Mouse (Mus musculus) heart, postnatal 25 days (tissue): ENCODE measurements at regions not wholly inside any gene's neighbourhood (a gene's known extent, or its start where the extent isn't known, plus 50 kb on each side); places are given as distances from the start of the nearest gene placed in this dataset.

Experiments
- DNase-seq: peaks from one replicate; pipeline ENCODE4 v3.0.0; 2022; ENCODE audit warnings: low spot score
- intact Hi-C: fragments of 180-260 bp; cut with DNase I; formaldehyde crosslinking; loops from one replicate; pipeline ENCODE4 v1.15.1; 2025

- intact Hi-C loops = no loop called here
- DNase-seq = no peak
Observed at GRCm38 (mm10) chr9:116335561-116336478, 160.7 kb upstream of the Tgfbr2 start.

- intact Hi-C loops = loop anchor here (5.0 kb wide), 1 partner anchor 48 kb away; no protein-coding TSS in a partner anchor
- DNase-seq = no peak
Observed at GRCm38 (mm10) chr9:116333956-116334463, 158.8 kb upstream of the Tgfbr2 start.

GRCm38 (mm10) chr9:116332485-116333118 is 157.4 kb upstream of the Tgfbr2 start:
- no peak for DNase-seq
- intact Hi-C loops = loop anchor here (5.0 kb wide), 1 partner anchor 50 kb away; no protein-coding TSS in a partner anchor

GRCm38 (mm10) chr9:116331406-116331805 is 156.2 kb upstream of the Tgfbr2 start:
- DNase-seq = no peak
- intact Hi-C loops = loop anchor here (5.0 kb wide), 1 partner anchor 51 kb away; no protein-coding TSS in a partner anchor

GRCm38 (mm10) chr9:116330796-116331195 is 155.6 kb upstream of the Tgfbr2 start:
- intact Hi-C loops = loop anchor here (5.0 kb wide), 1 partner anchor 52 kb away; no protein-coding TSS in a partner anchor
- no peak for DNase-seq

GRCm38 (mm10) chr9:116329147-116329546 is 154.0 kb upstream of the Tgfbr2 start:
- intact Hi-C loops = loop anchor here (5.0 kb wide), 2 partner anchors 107 to 157 kb away; no protein-coding TSS in a partner anchor
- no peak for DNase-seq

GRCm38 (mm10) chr9:116328201-116328600 is 153.0 kb upstream of the Tgfbr2 start:
- no peak for DNase-seq
- intact Hi-C loops = loop anchor here (5.0 kb wide), 2 partner anchors 106 to 156 kb away; no protein-coding TSS in a partner anchor

- intact Hi-C loops = loop anchor here (5.0 kb wide), 2 partner anchors 105 to 155 kb away; no protein-coding TSS in a partner anchor
Observed at GRCm38 (mm10) chr9:116327080-116327479, 151.9 kb upstream of the Tgfbr2 start.

GRCm38 (mm10) chr9:116324971-116325370 is 149.8 kb upstream of the Tgfbr2 start:
- intact Hi-C loops = loop anchor here (5.0 kb wide), 2 partner anchors 103 to 153 kb away; no protein-coding TSS in a partner anchor
- no peak for DNase-seq

More at GRCm38 (mm10) chr9:116327080-116327479, 151.9 kb upstream of the Tgfbr2 start:
- no peak for DNase-seq

- intact Hi-C loops = no loop called here
- no peak for DNase-seq
Observed at GRCm38 (mm10) chr9:116323871-116324721, 148.9 kb upstream of the Tgfbr2 start.

GRCm38 (mm10) chr9:116321908-116322307 is 146.7 kb upstream of the Tgfbr2 start:
- no peak for DNase-seq
- intact Hi-C loops = no loop called here

- DNase-seq = no peak
- intact Hi-C loops = no loop called here
Observed at GRCm38 (mm10) chr9:116319421-116319820, 144.3 kb upstream of the Tgfbr2 start.

GRCm38 (mm10) chr9:116316582-116317095 is 141.5 kb upstream of the Tgfbr2 start:
- intact Hi-C loops = no loop called here

GRCm38 (mm10) chr9:116314803-116315202 is 139.6 kb upstream of the Tgfbr2 start:
- intact Hi-C loops = no loop called here
- no peak for DNase-seq

More at GRCm38 (mm10) chr9:116316582-116317095, 141.5 kb upstream of the Tgfbr2 start:
- DNase-seq = no peak

GRCm38 (mm10) chr9:116313932-116314790 is 139.0 kb upstream of the Tgfbr2 start:
- intact Hi-C loops = no loop called here
- DNase-seq = no peak

- intact Hi-C loops = no loop called here
- DNase-seq = no peak
Observed at GRCm38 (mm10) chr9:116311364-116311763, 136.2 kb upstream of the Tgfbr2 start.

- intact Hi-C loops = no loop called here
- no peak for DNase-seq
Observed at GRCm38 (mm10) chr9:116301602-116302001, 126.4 kb upstream of the Tgfbr2 start.

- intact Hi-C loops = no loop called here
- DNase-seq = no peak
Observed at GRCm38 (mm10) chr9:116298791-116299190, 123.6 kb upstream of the Tgfbr2 start.
